Mouse (Mus musculus): ENCODE data around the gene Tenm3. TPM values are rescaled to one million over a fixed set of nuclear protein-coding genes. Genes with fewer than 3 reads are reported as not detected.

The Tenm3 gene
- total and polyA plus RNA-seq, 3 experiments, result 0.03 to 0.08 (median 0.07) TPM

DNA sequence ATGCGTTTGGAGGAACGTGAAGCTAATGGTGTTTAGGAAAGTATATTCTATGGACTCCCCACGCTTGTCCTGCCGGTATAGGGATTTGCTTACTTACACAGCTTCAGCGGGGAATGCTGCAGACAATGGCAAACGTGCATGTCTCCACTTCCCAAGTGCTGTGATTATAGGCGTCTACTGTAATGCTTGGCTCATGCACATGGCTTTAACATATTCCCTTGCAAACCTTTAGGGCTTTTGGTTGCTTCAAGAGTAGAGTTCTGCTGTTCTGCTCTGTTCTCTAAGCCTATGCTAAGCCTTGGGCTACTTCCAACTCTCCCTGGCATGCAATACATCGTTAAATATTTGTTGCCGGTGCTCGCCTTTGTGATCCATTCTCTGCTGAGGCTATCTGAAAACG, 102.8 kb downstream of the Tenm3 start:
- Histone ChIP-seq H3K27me3 (replicated peaks) (no peaks in the 10 kb centered on the region), H3K79me2 (replicated peaks; ENCODE audit: control insufficient read depth, extremely low read depth, insufficient read depth, poor library complexity, severe bottlenecking) (no peaks in the 10 kb centered on the region), H3K4me1 (ENCODE audit: control insufficient read depth in 1 of 2, insufficient read depth in 2 of 2) (no peaks in the 10 kb centered on the region), H3K4me3 (replicated peaks in 1 of 3; ENCODE audit: low read depth in 2 of 3, low read length in 2 of 3, poor library complexity in 1 of 3) (no peak overlapping the region), H3K4me2 (ENCODE audit: insufficient read depth, low read depth, poor library complexity, severe bottlenecking) (no peak overlapping the region), H3K36me3 (replicated peaks in 1 of 2; ENCODE audit: control insufficient read depth in 1 of 2, insufficient read depth in 1 of 2, low read length in 1 of 2) (no peaks in the 10 kb centered on the region), H3K9ac (ENCODE audit: insufficient read depth, low read depth) (no peak overlapping the region), H3K9me3 (replicated peaks; ENCODE audit: low read length) (peaks cover 66% of the 10 kb centered on the region), H3K27ac (ENCODE audit: insufficient read depth, low read depth) (no peak overlapping the region)
- in situ Hi-C loops (cut with MboI; ENCODE audit: low pct_ligation_motif_present, low pct_unique_long_range_greater_than_20kb, low sequenced_read_pairs), result no loop called here
- no peak for TF ChIP-seq TCF12 (IDR thresholded peaks at IDR 0.05; ENCODE audit: low read depth, low read length)
- no peak for TF ChIP-seq USF2 (conservative IDR thresholded peaks at IDR 0.05; ENCODE audit: low read depth, low read length)
- no peak for TF ChIP-seq SIN3A (IDR thresholded peaks at IDR 0.05; ENCODE audit: low read length)
- no peak for TF ChIP-seq UBTF (IDR thresholded peaks at IDR 0.05; ENCODE audit: low read depth, low read length)
- TF ChIP-seq CTCF (conservative IDR thresholded peaks at IDR 0.05 in 1 of 2, IDR thresholded peaks at IDR 0.05 in 1 of 2; ENCODE audit: low read depth in 2 of 2, low read length in 2 of 2), result no peak
- TF ChIP-seq MXI1 (IDR thresholded peaks at IDR 0.05; ENCODE audit: low read depth, low read length), result no peak
- no peak for TF ChIP-seq ZC3H11A (IDR thresholded peaks at IDR 0.05; ENCODE audit: low read depth, low read length)
- no peak for TF ChIP-seq POLR2A (IDR thresholded peaks at IDR 0.05; ENCODE audit: low read depth, low read length)
- no peak for TF ChIP-seq BHLHE40 (IDR thresholded peaks at IDR 0.05; ENCODE audit: low read depth, low read length)
- no peak for TF ChIP-seq MAZ (IDR thresholded peaks at IDR 0.05; ENCODE audit: low read depth, low read length)
- no peak for TF ChIP-seq HCFC1 (IDR thresholded peaks at IDR 0.05; ENCODE audit: low read depth, low read length)
- TF ChIP-seq MYC (IDR thresholded peaks at IDR 0.05; ENCODE audit: low read depth, low read length), result no peak
- TF ChIP-seq CHD2 (IDR thresholded peaks at IDR 0.05; ENCODE audit: low read length), result no peak
- TF ChIP-seq E2F4 (IDR thresholded peaks at IDR 0.05; ENCODE audit: insufficient replicate concordance, low read depth, low read length), result no peak
- DNase-seq (ENCODE audit: extremely low read depth), result no peak
- dilution Hi-C loops (cut with MboI; ENCODE audit: extremely low pct_ligation_motif_present, extremely low pct_unique_long_range_greater_than_20kb, low sequenced_read_pairs), result no loop called here

DNA sequence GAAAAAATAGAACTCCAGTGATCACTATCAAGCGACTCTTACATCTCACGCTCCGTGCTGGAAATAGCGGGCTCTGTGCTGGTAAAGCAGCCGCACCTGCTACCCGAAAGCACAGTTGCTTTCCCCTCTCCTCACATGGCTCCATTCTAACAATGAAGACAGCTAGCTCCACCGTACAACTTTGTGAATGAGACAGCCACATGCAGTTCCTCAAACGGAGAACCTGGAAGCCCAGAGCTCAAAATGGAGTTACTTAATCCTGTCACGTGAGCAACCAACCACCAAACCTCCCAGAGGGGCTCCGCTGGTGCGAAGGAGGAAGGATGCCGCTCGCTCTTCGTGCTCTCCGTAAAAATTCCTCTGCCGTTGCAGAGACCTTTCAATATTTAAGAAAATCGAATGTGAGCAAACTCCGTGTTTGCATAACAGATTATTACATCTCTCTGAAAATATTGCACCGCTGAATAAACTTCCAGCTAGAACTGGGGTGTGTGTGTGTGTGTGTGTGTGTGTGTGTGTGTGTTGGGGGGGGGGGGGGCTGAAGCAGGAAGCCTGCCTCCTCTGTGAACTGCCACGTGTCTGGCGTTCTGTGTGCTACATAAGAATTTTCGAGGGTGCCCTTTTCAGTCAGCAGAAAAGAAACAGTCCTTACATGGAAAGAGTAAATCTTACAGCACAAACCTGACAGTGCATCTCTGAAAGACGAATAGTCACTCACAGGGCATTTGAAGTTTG, 103.4 kb downstream of the Tenm3 start:
- Histone ChIP-seq H3K4me3 (replicated peaks in 1 of 3; ENCODE audit: low read depth in 2 of 3, low read length in 2 of 3, poor library complexity in 1 of 3) (no peak overlapping the region), H3K4me2 (ENCODE audit: insufficient read depth, low read depth, poor library complexity, severe bottlenecking) (no peak overlapping the region), H3K27me3 (replicated peaks) (no peaks in the 10 kb centered on the region), H3K79me2 (replicated peaks; ENCODE audit: control insufficient read depth, extremely low read depth, insufficient read depth, poor library complexity, severe bottlenecking) (no peaks in the 10 kb centered on the region), H3K9me3 (replicated peaks; ENCODE audit: low read length) (peaks cover 65% of the 10 kb centered on the region), H3K27ac (ENCODE audit: insufficient read depth, low read depth) (no peak overlapping the region), H3K4me1 (ENCODE audit: control insufficient read depth in 1 of 2, insufficient read depth in 2 of 2) (no peaks in the 10 kb centered on the region), H3K36me3 (replicated peaks in 1 of 2; ENCODE audit: control insufficient read depth in 1 of 2, insufficient read depth in 1 of 2, low read length in 1 of 2) (no peaks in the 10 kb centered on the region), H3K9ac (ENCODE audit: insufficient read depth, low read depth) (no peak overlapping the region)
- in situ Hi-C loops (cut with MboI; ENCODE audit: low pct_ligation_motif_present, low pct_unique_long_range_greater_than_20kb, low sequenced_read_pairs) (no loop called here), dilution Hi-C loops (cut with MboI; ENCODE audit: extremely low pct_ligation_motif_present, extremely low pct_unique_long_range_greater_than_20kb, low sequenced_read_pairs) (no loop called here)
- no peak for TF ChIP-seq USF1 (IDR thresholded peaks at IDR 0.05; ENCODE audit: low read depth, low read length)
- TF ChIP-seq SMC3 (IDR thresholded peaks at IDR 0.05; ENCODE audit: low read depth, low read length), result no peak
- TF ChIP-seq ETS1 (conservative IDR thresholded peaks at IDR 0.05; ENCODE audit: low read depth, low read length), result no peak
- no peak for TF ChIP-seq E2F4 (IDR thresholded peaks at IDR 0.05; ENCODE audit: insufficient replicate concordance, low read depth, low read length)
- no peak for TF ChIP-seq POLR2AphosphoS2 (IDR thresholded peaks at IDR 0.05; ENCODE audit: low read depth, low read length)
- no peak for TF ChIP-seq ZKSCAN1 (IDR thresholded peaks at IDR 0.05; ENCODE audit: borderline replicate concordance, low read depth, low read length)
- DNase-seq (ENCODE audit: extremely low read depth), result no peak

Measured in CH12.LX (cell line).